Mouse (Mus musculus) lung, postnatal 25 days (tissue): ENCODE data around the gene Tprkb.
"Not testable (repeated sequence)": the region's sequence is repeated elsewhere in the genome, so short reads cannot be mapped to it uniquely, and the experiment has no call there.

ENCODE experiments used
- DNase-seq: peaks from one replicate; pipeline ENCODE4 v3.0.0; 2022; ENCODE audit warnings: low spot score

Gene Tprkb

GRCm38 (mm10) chr6:85915539-85916513 lies 4.2 kb downstream of the Tprkb start, which contains the start of gene Nat8f1:
TSS of gene Nat8f1 (minus strand) at chr6:85915687.
- peak; percentile 90 for DNase-seq

- DNase-seq: no peak
These were observed 4.9 kb downstream of the Tprkb start for GRCm38 (mm10) chr6:85916596-85916995.

- DNase-seq: not testable (repeated sequence)
These were observed 6.7 kb downstream of the Tprkb start for GRCm38 (mm10) chr6:85918341-85918740.

- no peak for DNase-seq
These were observed 7.7 kb downstream of the Tprkb start for GRCm38 (mm10) chr6:85919401-85919800.

- no peak for DNase-seq
These were observed 12.0 kb downstream of the Tprkb start for GRCm38 (mm10) chr6:85923643-85924042.

- DNase-seq: no peak
These were observed 15.0 kb downstream of the Tprkb start for GRCm38 (mm10) chr6:85926709-85927108.

GRCm38 (mm10) chr6:85927476-85928464 lies 16.1 kb downstream of the Tprkb start:
- DNase-seq: no peak

- no peak for DNase-seq
These were observed 17.6 kb downstream of the Tprkb start for GRCm38 (mm10) chr6:85929312-85929711.

- no peak for DNase-seq
These were observed 22.4 kb downstream of the Tprkb start for GRCm38 (mm10) chr6:85934047-85934446.

- DNase-seq: no peak
These were observed 24.0 kb downstream of the Tprkb start for GRCm38 (mm10) chr6:85935646-85936045.

GRCm38 (mm10) chr6:85936508-85937465 lies 25.1 kb downstream of the Tprkb start:
- peak; percentile 90 for DNase-seq

GRCm38 (mm10) chr6:85938701-85939100 lies 27.0 kb downstream of the Tprkb start:
- DNase-seq: no peak

- DNase-seq: no peak
These were observed 30.8 kb downstream of the Tprkb start for GRCm38 (mm10) chr6:85942469-85942868.

- no peak for DNase-seq
These were observed 36.9 kb downstream of the Tprkb start for GRCm38 (mm10) chr6:85948549-85948948.

- DNase-seq: peak; percentile 38
These were observed 45.9 kb downstream of the Tprkb start for GRCm38 (mm10) chr6:85957581-85957980.

GRCm38 (mm10) chr6:85961101-85962091 lies 49.7 kb downstream of the Tprkb start, which contains the start of gene Dusp11:
TSS of gene Dusp11 (minus strand) at chr6:85961667.
- peak; percentile 94 for DNase-seq

- peak; percentile 24 for DNase-seq
These were observed 54.4 kb downstream of the Tprkb start for GRCm38 (mm10) chr6:85966081-85966480.

- peak; percentile 16 for DNase-seq
These were observed 55.0 kb downstream of the Tprkb start for GRCm38 (mm10) chr6:85966686-85967085.

- DNase-seq: no peak
These were observed 58.2 kb downstream of the Tprkb start for GRCm38 (mm10) chr6:85969889-85970288.

- no peak for DNase-seq
These were observed 61.0 kb downstream of the Tprkb start for GRCm38 (mm10) chr6:85972699-85973098.
